Mouse (Mus musculus) small intestine, adult 2 months (tissue): ENCODE measurements around the gene Dgkg. TPM values are rescaled to one million over a fixed set of nuclear protein-coding genes. Genes with fewer than 3 reads are reported as not detected.

Experiments used
- H3K27ac ChIP-seq: fragments of 200-500 bp; 2 replicates; pipeline ENCODE4 v1.5.1; 2012; ENCODE audit warnings: low read depth, low read length, control low read depth, inconsistent platforms; ENCODE audit not compliant: insufficient read depth
- H3K27me3 ChIP-seq: fragments of 200-500 bp; 2 replicates; pipeline ENCODE4 v1.6.1; 2012; ENCODE audit warnings: mild to moderate bottlenecking, moderate library complexity, low read length, inconsistent platforms; ENCODE audit not compliant: control insufficient read depth, insufficient read depth
- H3K36me3 ChIP-seq: fragments of 200-500 bp; 2 replicates; pipeline ENCODE4 v1.6.1; 2012; ENCODE audit warnings: mild to moderate bottlenecking, low read length, control low read depth, inconsistent platforms; ENCODE audit not compliant: control insufficient read depth, insufficient read depth
- H3K4me1 ChIP-seq: fragments of 200-500 bp; 2 replicates; pipeline ENCODE4 v1.6.1; 2012; ENCODE audit warnings: low read length, inconsistent platforms, mixed read lengths; ENCODE audit not compliant: control insufficient read depth, insufficient read depth, insufficient read length
- H3K4me3 ChIP-seq: fragments of 200-500 bp; 2 replicates; pipeline ENCODE4 v1.5.1; 2012; ENCODE audit warnings: low read depth, mild to moderate bottlenecking, control low read depth, inconsistent platforms, low read length, moderate library complexity
- CTCF ChIP-seq: fragments of 200-500 bp; IDR thresholded peaks from 2 replicates; pipeline ENCODE4 v1.5.1; 2012; ENCODE audit warnings: low read depth, mild to moderate bottlenecking, control low read depth, inconsistent platforms, low read length, moderate library complexity, mixed read lengths; ENCODE audit not compliant: insufficient replicate concordance, insufficient read length; ENCODE audit errors: extremely low read depth
- POLR2A ChIP-seq: fragments of 200-500 bp; IDR thresholded peaks from 2 replicates; pipeline ENCODE4 v1.6.1; 2012; ENCODE audit warnings: low read depth, mild to moderate bottlenecking, control low read depth, inconsistent platforms, low read length, moderate library complexity
- WGBS: fragments of 180-500 bp; shearing (Covaris S2); methylation state at CpG from one replicate; pipeline ENCODE4 v1.1.7; 2018; 5-methylcytosine and 5-hydroxymethylcytosine counted together
- polyA plus RNA-seq: library from polyadenylated mRNA; depleted of rRNA; stranded (reverse); fragments of >200 nt; gene quantifications from 2 replicates; pipeline ENCODE4 v1.2.3, GENCODE M21; 2012; rRNA removed

Gene Dgkg
- polyA plus RNA-seq, result 0.18 and 0.51 TPM in 2 replicates

DNA sequence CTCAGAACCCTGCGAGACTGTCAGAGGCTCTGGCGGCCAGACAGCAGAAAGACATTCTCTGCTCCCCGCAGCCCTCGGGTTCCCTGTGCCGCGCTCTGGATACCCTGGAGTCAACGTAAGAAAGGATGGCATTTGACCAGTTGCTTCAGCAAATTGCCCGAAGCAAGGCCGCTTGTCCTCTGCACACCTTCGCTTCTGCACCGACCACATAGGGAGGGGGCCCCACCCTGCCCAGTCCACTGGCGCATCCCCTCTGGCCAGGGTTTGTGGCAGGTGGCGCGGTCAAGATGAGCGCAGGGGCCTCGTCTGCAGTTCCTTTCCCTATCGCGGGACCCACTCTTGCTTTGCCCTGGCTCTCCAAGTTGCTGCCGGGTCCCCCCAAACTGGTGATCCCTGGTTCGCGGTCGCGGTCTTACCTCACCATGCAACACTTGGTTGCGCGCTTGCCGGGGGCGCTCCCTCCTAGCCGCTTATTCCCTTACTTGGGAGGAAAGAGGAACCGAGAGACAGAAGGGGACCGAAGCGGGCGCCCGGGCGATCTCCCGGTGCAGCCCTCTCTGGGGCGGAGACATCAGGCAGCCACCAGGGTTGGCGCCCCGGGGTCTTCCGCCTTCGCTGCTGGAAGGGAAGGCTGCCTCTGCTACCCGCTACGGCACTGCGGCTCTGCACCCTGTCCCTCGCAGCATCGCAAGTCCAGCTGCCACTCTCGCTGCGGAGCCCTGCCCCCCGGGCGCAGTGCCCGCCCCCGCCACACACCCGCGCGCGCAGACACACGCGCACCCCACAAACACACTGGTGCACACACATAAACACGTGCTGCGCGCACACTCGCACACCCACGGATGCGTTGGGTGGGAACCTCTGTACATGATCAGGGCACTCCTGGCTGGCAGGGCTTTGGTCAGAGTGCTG, at the start of gene Dgkg:
Dgkg (minus strand) TSS at position 689 of the 912 bp plus-strand sequence.
- 1% methylated on average over 63 of the region's 63 CpGs for WGBS
- Histone ChIP-seq H3K36me3 (no peaks in the 10 kb centered on the region), H3K4me1 (peaks cover 4% of the 10 kb centered on the region; the same call in 1 of the 2 replicates), H3K4me3 (peak within 1 kb of the TSS; percentile 54), H3K27me3 (peaks cover 10% of the 10 kb centered on the region), H3K27ac (no peak within 1 kb of the TSS)
- TF ChIP-seq POLR2A (no peak), CTCF (no peak)

DNA sequence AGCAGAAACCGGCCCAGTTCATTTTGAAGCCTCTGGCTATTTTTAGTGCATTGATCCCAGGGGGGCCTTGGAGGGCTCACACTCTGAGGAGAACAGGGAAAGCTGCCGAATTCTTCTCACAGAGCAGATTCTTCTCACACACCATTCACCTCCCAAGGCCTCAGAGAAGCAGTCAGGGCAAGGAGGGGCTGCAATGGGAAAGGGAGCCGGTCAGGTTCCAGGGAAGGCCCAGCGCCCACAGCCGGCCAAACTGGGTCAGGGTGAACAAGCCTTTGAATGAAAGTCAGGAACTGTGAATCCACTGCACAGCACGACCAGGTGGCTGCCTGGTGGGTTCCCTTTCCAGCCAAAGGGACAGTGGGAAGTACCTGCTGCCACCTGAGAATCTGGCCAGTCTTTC, 47.9 kb upstream of the Dgkg start:
- 68% methylated on average over 6 of the region's 6 CpGs for WGBS
- no peak for TF ChIP-seq POLR2A
- no peak for TF ChIP-seq CTCF
- H3K4me3 ChIP-seq, result no peak overlapping the region
- no peak overlapping the region for H3K27ac ChIP-seq
- H3K27me3 ChIP-seq, result no peaks in the 10 kb centered on the region
- H3K36me3 ChIP-seq, result no peaks in the 10 kb centered on the region
- H3K4me1 ChIP-seq, result 0 out of 2 replicates have a peak, but pooled peaks cover 2% of the 10 kb centered on the region

- H3K27me3 ChIP-seq, result no peaks in the 10 kb centered on the region
- WGBS, result 91% methylated on average over 5 of the region's 5 CpGs
- TF ChIP-seq POLR2A (no peak), CTCF (no peak)
Measured at GRCm38 (mm10) chr16:22704136-22704535, 47.1 kb upstream of the Dgkg start.

GRCm38 (mm10) chr16:22698846-22699760, 42.1 kb upstream of the Dgkg start:
- TF ChIP-seq CTCF (no peak), POLR2A (no peak)
- no peak overlapping the region for H3K27ac ChIP-seq
- no peaks in the 10 kb centered on the region for H3K4me1 ChIP-seq
- H3K27me3 ChIP-seq, result no peaks in the 10 kb centered on the region
- 74% methylated on average over 13 of the region's 13 CpGs for WGBS
- H3K36me3 ChIP-seq, result no peaks in the 10 kb centered on the region
- no peak overlapping the region for H3K4me3 ChIP-seq

More at GRCm38 (mm10) chr16:22704136-22704535, 47.1 kb upstream of the Dgkg start:
- H3K27ac ChIP-seq, result no peak overlapping the region
- H3K4me1 ChIP-seq, result 0 out of 2 replicates have a peak, but pooled peaks cover 2% of the 10 kb centered on the region
- H3K36me3 ChIP-seq, result no peaks in the 10 kb centered on the region
- H3K4me3 ChIP-seq, result no peak overlapping the region

DNA sequence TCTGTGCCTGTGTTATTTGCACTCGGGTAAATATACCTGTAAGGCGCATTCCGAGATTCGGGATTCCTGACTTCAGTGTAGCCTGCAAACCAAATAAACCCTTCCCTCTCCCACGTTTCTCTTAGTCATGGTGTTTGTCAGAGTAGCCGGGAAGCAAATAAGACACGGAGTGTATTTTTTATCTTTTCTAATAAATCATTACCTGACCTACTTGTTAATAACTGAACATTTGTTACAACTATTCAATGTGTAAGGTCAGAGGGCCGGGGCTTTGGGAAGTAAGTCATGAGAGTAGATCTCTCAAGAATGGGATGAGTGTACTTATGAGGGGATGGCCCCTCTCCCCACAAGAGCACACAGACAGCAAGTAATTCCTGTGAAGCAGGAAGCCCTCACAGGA, 41.1 kb upstream of the Dgkg start:
- 32% methylated on average over 8 of the region's 8 CpGs for WGBS
- Histone ChIP-seq H3K4me1 (no peaks in the 10 kb centered on the region), H3K27ac (no peak overlapping the region), H3K36me3 (no peaks in the 10 kb centered on the region), H3K27me3 (no peaks in the 10 kb centered on the region), H3K4me3 (no peak overlapping the region)
- TF ChIP-seq POLR2A (no peak), CTCF (no peak)

DNA sequence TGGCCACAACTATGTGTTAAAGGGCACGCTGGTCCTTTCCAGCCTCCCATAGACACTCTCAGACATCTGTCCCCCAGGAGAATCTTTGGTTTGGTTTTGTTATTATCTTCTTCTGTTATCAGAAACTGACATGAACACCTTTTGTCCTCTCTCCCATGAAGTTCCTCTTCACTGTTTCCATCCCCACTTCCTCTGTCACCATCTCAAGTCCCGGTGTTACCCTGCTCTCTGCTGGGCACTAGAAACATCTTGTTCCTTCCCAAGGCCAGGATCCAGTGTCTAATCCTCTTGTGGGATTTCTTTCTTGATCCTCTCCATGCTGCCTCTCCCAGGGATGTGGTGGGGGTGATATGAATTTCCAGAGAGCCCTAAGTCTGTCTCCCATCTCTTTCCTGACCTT, 32.6 kb upstream of the Dgkg start:
- H3K36me3 ChIP-seq, result no peaks in the 10 kb centered on the region
- H3K27ac ChIP-seq, result no peak overlapping the region
- no peaks in the 10 kb centered on the region for H3K27me3 ChIP-seq
- TF ChIP-seq CTCF, result no peak
- TF ChIP-seq POLR2A, result no peak
- WGBS, result 73% methylated on average over 2 of the region's 2 CpGs
- H3K4me1 ChIP-seq, result no peaks in the 10 kb centered on the region
- no peak overlapping the region for H3K4me3 ChIP-seq
